Mouse (Mus musculus): ENCODE data around the gene Znfx1.

Gene Znfx1

GRCm38 (mm10) chr2:167071641-167072601 is 9.1 kb upstream of the Znfx1 start:
- DNase-seq (ENCODE audit: low spot score) = peak; percentile 97

DNA sequence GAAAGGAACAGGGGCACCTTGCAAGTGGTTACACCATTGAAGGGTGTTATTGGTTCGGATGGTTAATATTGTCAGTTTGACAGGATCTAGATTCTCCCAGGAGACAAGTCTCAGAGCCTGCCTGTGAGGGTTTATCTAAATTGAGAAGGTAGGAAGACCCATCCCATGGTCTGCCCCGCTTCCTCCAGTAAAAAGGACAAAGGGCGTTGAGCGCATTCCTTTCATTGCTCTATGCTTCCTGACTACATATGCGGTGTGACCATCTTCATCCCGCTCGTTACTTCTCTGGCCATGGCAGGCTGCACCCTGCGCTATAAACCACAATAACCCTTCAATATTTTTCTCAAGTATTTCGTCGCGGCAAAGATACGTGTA is 8.4 kb upstream of the Znfx1 start:
- DNase-seq (ENCODE audit: low spot score) = no peak

DNA sequence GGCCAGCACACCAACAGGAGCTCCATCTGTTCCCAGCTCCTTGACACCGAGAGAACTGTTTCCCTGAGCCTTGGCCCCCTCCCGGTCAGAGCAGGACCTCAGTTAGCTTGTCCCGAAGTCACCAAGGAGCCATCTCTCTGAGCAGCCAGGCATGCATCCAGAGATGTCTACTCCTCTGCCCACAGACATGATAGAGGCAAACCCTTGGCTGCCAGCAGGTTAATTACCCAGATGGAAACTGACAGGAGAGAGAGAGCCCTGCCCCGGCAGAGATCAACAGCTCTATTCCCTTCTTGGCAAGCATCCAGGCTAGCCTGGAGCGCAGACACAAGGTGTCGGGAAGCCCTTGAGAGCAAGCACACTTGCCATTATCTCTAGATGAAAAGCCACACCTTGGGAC is 7.5 kb upstream of the Znfx1 start:
- DNase-seq (ENCODE audit: low spot score) = no peak

- no peak for DNase-seq (ENCODE audit: low spot score)
Measured at GRCm38 (mm10) chr2:167067575-167067974, 4.8 kb upstream of the Znfx1 start.

- no peak for DNase-seq (ENCODE audit: low spot score)
Measured at GRCm38 (mm10) chr2:167066528-167067516, 4.0 kb upstream of the Znfx1 start.

GRCm38 (mm10) chr2:167066031-167066430 is 3.2 kb upstream of the Znfx1 start:
- no peak for DNase-seq (ENCODE audit: low spot score)

- DNase-seq (ENCODE audit: low spot score) = no peak
Measured at GRCm38 (mm10) chr2:167064601-167065295, 1.9 kb upstream of the Znfx1 start.

GRCm38 (mm10) chr2:167063906-167064496 is 1.2 kb upstream of the Znfx1 start:
- no peak for DNase-seq (ENCODE audit: low spot score)

- DNase-seq (ENCODE audit: low spot score) = peak; percentile 94
Measured at GRCm38 (mm10) chr2:167062497-167062911, 311 bp downstream of the Znfx1 start.

DNA sequence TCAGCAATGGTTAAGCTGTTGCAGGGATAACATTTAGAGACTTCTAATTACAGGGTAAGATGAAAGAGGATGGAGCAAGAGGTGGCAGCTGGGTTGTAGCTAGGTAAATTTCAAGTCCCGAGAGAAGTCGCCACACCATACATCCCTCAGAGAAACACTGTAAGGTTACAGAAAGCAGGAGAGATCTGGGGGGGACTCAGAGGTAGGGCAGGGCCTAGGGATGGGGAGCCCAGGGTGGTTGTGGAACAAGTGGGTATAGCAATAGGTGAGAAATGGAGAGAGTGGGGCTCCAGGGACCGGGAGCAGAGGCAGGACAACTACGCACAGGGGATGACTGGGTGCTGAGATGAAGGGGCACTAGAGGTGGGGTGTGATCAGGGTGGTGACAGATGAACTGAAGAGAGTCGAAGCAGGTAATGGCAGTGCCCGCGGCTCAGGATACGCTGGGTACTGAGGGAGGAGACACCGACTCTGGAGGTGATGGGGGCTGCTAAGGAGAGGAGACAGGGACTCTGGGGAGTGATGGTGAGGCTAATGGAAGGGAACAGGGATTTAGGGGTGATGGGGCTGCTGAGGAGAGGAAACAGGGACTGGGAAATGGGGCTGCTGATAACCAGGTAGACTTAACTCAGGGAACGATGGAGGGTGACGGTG is 1.3 kb downstream of the Znfx1 start:
- DNase-seq (ENCODE audit: low spot score) = no peak

DNA sequence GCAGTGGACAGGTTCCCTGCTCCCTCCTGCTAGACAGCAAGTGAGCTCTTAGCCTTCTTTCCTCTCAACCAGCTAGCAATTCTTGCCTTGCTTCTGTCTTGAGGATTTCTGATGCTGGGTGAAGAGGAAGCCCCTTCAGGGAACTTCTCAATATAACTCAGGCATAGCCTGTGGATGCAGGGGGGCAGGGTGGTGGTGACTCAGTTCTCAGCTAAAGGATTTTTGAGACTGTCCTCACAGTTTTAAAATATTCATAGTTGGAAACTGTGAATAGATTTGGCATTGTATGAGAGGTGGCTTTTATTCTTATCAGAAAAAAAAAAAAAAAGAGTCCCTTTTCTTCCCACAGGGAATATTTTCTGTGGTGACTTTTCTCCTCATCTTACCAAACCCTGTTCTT is 2.1 kb downstream of the Znfx1 start:
- DNase-seq (ENCODE audit: low spot score) = no peak

- peak; percentile 78 for DNase-seq (ENCODE audit: low spot score)
Measured at GRCm38 (mm10) chr2:167060360-167060759, 2.5 kb downstream of the Znfx1 start.

DNA sequence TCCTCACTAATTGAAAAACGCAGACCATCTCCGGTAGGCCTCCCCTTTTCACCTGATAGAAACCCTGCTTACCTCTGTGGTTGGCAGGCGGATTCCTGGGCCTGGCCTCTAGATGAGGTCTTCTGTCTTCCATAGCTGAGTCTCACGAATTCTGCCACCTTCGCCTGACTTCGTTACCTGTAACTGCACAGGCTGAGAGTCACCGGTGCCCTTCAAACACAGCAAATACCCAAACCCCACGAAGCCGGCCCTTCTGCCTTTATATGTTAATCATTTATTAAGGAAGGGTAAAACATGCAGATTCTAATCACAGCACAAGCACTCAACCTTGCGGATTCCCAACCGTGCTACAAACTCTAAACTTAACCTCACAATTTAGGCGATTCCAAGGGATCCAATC is 2.9 kb downstream of the Znfx1 start:
- no peak for DNase-seq (ENCODE audit: low spot score)

GRCm38 (mm10) chr2:167059536-167059935 is 3.3 kb downstream of the Znfx1 start:
- no peak for DNase-seq (ENCODE audit: low spot score)

DNA sequence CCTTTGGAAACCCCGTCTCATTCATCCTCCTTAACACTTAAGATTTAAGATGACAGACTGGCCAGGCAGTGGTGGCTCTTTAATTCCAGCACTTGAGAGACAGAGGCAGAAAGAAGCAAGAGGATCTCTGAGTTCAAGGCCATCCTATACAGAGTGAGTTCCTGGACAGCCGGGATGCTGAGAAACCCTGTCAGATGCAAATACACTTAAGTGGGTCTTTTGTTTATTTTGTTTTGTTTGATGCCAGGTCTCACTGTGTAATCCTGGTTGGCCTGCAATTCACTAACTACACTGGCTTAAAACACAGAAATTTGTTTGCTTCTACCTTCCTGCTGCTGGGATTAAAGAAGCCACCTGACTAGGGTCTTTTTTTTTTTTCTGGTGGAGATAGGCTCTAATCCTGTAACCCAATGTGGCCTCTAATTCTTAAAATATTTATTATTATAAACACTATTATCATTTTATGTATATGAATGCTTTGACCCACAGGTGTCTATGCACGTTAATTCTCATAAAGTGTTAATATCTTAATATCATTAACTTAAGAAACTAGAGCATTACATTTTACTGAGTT is 3.9 kb downstream of the Znfx1 start:
- no peak for DNase-seq (ENCODE audit: low spot score)

DNA sequence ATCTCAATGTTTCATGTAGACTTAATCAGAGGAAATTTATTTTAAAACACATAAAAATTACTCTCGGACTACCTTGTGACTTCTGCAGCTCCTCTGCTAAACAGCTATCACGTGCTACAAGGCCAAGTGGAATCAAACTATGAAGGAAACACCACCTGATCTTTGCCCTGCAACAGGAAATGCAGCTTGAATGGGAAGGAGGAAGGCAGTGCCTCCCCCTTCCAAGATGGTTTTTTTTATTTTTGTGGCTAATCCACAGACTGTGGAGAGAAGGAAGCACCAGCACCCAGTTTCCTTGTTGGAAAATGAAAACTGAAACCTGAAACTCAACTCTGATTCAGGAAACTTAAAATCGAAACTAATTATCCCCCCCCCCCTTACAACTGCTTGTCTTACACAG is 4.6 kb downstream of the Znfx1 start:
- peak; percentile 35 for DNase-seq (ENCODE audit: low spot score)

DNA sequence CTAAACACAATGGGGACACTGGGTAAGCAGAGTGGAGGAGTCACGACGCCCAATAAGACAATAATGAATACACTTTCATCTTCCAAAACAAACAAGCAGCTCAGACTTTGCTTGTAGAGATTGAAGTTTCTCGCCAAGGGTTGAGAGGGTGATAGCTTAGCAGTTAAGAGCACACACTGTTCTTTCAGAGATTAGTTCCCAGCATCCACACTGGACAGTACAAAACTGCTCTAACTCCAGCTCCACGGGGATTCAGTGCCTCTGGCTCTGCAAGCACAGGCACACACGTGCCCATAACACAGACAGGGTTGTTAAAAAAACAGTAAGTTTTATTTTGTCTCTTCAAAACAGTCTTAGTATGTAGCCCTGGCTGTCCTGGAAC is 5.9 kb downstream of the Znfx1 start:
- DNase-seq (ENCODE audit: low spot score) = no peak

GRCm38 (mm10) chr2:167056210-167056941 is 6.4 kb downstream of the Znfx1 start:
- no peak for DNase-seq (ENCODE audit: low spot score)

DNA sequence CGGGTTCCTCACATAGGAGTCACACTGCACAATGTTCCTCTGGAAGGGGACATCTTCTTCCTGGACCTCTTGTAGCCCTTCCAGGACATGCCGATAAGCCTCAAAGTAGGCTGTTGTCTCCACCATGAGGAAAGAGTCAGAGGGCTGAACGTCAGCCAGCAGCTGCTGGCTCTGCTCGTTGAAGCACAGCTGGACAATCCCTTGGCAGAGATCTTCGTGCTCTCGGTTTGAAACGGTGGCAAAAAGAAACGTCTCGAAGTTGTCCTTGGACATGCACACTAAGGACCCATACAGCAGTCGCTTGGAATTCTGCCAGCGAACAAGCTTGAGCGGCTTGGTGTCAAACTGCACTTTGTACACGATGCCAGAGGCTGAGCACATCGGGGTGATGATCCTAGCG is 7.4 kb downstream of the Znfx1 start:
- DNase-seq (ENCODE audit: low spot score) = peak; percentile 86
